Mouse (Mus musculus) liver, embryonic 14.5 days (tissue): ENCODE measurements around the gene Igtp. TPM values are rescaled to one million over a fixed set of nuclear protein-coding genes. Genes with fewer than 3 reads are reported as not detected.
"Not testable (repeated sequence)": the region's sequence is repeated elsewhere in the genome, so short reads cannot be mapped to it uniquely, and the experiment has no call there.

Source experiments
- ATAC-seq: fragments of 200-750 bp; cut with Nextera tagmentation; 2 replicates; pipeline ENCODE4 v1.8.0; 2017; ENCODE audit warnings: moderate number of reproducible peaks, mild to moderate bottlenecking, moderate library complexity; ENCODE audit not compliant: insufficient read depth
- DNase-seq, 3 experiments: peaks; one replicate each; pipeline ENCODE4 v3.0.0-alpha.2; 2012 to 2013; ENCODE audit warnings: low read depth in 3 of 3, low spot score in 3 of 3
- H3K27ac ChIP-seq: fragments of 300-500 bp; sonication (generic); 2 replicates; pipeline ENCODE4 v1.5.1; 2014; ENCODE audit warnings: moderate library complexity, mild to moderate bottlenecking, control low read depth, inconsistent platforms
- H3K27me3 ChIP-seq: fragments of 300-500 bp; sonication (generic); 2 replicates; pipeline ENCODE4 v1.6.1; 2014; ENCODE audit warnings: mild to moderate bottlenecking, low read length, moderate library complexity; ENCODE audit not compliant: control insufficient read depth, insufficient read depth
- H3K36me3 ChIP-seq: fragments of 300-500 bp; sonication (generic); replicated peaks from 2 replicates; pipeline ENCODE4 v1.6.1; 2014; ENCODE audit warnings: low read depth; ENCODE audit not compliant: control insufficient read depth, insufficient read depth
- H3K4me1 ChIP-seq, 2 experiments: fragments of 200-500 bp in 1 of 2; fragments of 300-500 bp in 1 of 2; sonication (generic) in 1 of 2; replicated peaks; 2 replicates each; pipeline ENCODE4 v1.6.1; 2012 to 2014; ENCODE audit warnings: antibody characterized with exemption in 1 of 2, inconsistent platforms in 1 of 2, low read length in 1 of 2; ENCODE audit not compliant: control insufficient read depth in 2 of 2, insufficient read depth in 2 of 2
- H3K4me2 ChIP-seq: fragments of 300-500 bp; sonication (generic); 2 replicates; pipeline ENCODE4 v1.6.1; 2014; ENCODE audit warnings: low read depth, mild to moderate bottlenecking, control low read depth, moderate library complexity
- H3K4me3 ChIP-seq, 2 experiments: fragments of 200-500 bp in 1 of 2; fragments of 300-500 bp in 1 of 2; sonication (generic) in 1 of 2; 2 replicates each; pipeline ENCODE4 v1.5.1; 2012 to 2014; ENCODE audit warnings: low read depth in 2 of 2, low read length in 2 of 2, mild to moderate bottlenecking in 2 of 2, control low read depth in 1 of 2, inconsistent platforms in 1 of 2, moderate library complexity in 1 of 2; ENCODE audit not compliant: insufficient read depth in 1 of 2
- H3K9ac ChIP-seq: fragments of 300-500 bp; sonication (generic); replicated peaks from 2 replicates; pipeline ENCODE4 v1.6.1; 2014; ENCODE audit warnings: mild to moderate bottlenecking, control low read depth, moderate library complexity
- H3K9me3 ChIP-seq: fragments of 300-500 bp; sonication (generic); 2 replicates; pipeline ENCODE4 v1.6.1; 2016; ENCODE audit warnings: low read length, mixed read lengths; ENCODE audit not compliant: control insufficient read depth
- CTCF ChIP-seq: IDR thresholded peaks from 2 replicates; pipeline ENCODE4 v1.5.1; 2016; ENCODE audit warnings: antibody characterized with exemption, low read depth, control low read depth
- EP300 ChIP-seq: IDR thresholded peaks from 2 replicates; pipeline ENCODE4 v1.6.1; 2016; ENCODE audit warnings: antibody characterized with exemption, low read depth
- WGBS: fragments of 180-500 bp; shearing (Covaris S2); extraction: QIAGEN DNeasy Blood & Tissue Kit; methylation state at CpG from one replicate; pipeline ENCODE4 v1.1.7; 2014; ENCODE audit not compliant: insufficient replicate concordance; 5-methylcytosine and 5-hydroxymethylcytosine counted together
- polyA plus RNA-seq, 2 experiments: library from polyadenylated mRNA; depleted of rRNA in 1 of 2; stranded (reverse) in 1 of 2; unstranded in 1 of 2; fragments of >200 nt; fragmentation: Nextera tagmentation in 1 of 2; extraction: Ambion mirVana in 1 of 2; gene quantifications; 2 replicates each; pipeline versions ENCODE4 v1.2.1 to v1.2.3; 2012 to 2014

Gene Igtp
- polyA plus RNA-seq, 2 experiments, result 4.7 to 7.6 TPM

GRCm38 (mm10) chr11:58226425-58226824, 27.1 kb downstream of the Igtp start:
- no peaks in the 10 kb centered on the region for H3K9me3 ChIP-seq
- ATAC-seq (no peak), DNase-seq (no peak)
- H3K9ac ChIP-seq, result no peak overlapping the region
- no peaks in the 10 kb centered on the region for H3K36me3 ChIP-seq
- H3K27ac ChIP-seq, result no peak overlapping the region
- H3K27me3 ChIP-seq, result no peaks in the 10 kb centered on the region
- no peak overlapping the region for H3K4me2 ChIP-seq
- TF ChIP-seq CTCF, result no peak
- 0 out of 4 replicates have a peak, but pooled peaks cover 0 to 7% of the 10 kb centered on the region in 2 experiments for H3K4me1 ChIP-seq
- no peak overlapping the region for H3K4me3 ChIP-seq

GRCm38 (mm10) chr11:58228021-58228420, 28.7 kb downstream of the Igtp start:
- ATAC-seq, H3K9ac ChIP-seq, H3K27me3 ChIP-seq, H3K4me1 ChIP-seq, H3K4me3 ChIP-seq, H3K4me2 ChIP-seq, H3K36me3 ChIP-seq, H3K9me3 ChIP-seq, H3K27ac ChIP-seq, DNase-seq: not testable (repeated sequence)
- WGBS, result 48% methylated on average over 2 of the region's 2 CpGs

- no peak for ATAC-seq
- H3K27me3 ChIP-seq, result no peaks in the 10 kb centered on the region
- H3K4me3 ChIP-seq, result no peak overlapping the region
These were observed 31.1 kb downstream of the Igtp start for GRCm38 (mm10) chr11:58230396-58230910.

GRCm38 (mm10) chr11:58231156-58231555, 31.8 kb downstream of the Igtp start:
- Histone ChIP-seq H3K4me3 (no peak overlapping the region), H3K27ac (no peak overlapping the region), H3K4me1 (no peaks in the 10 kb centered on the region), H3K9me3 (no peaks in the 10 kb centered on the region), H3K27me3 (no peaks in the 10 kb centered on the region), H3K4me2 (no peak overlapping the region), H3K9ac (no peak overlapping the region), H3K36me3 (no peaks in the 10 kb centered on the region)
- 72% methylated on average over 8 of the region's 8 CpGs for WGBS
- DNase-seq (no peak), ATAC-seq (no peak)
- TF ChIP-seq CTCF (no peak), EP300 (no peak)

More at GRCm38 (mm10) chr11:58230396-58230910, 31.1 kb downstream of the Igtp start:
- no peak for DNase-seq
- no peak overlapping the region for H3K9ac ChIP-seq
- H3K4me2 ChIP-seq, result no peak overlapping the region
- H3K4me1 ChIP-seq, result 0 out of 4 replicates have a peak, but pooled peaks cover 0 to 3% of the 10 kb centered on the region in 2 experiments
- H3K27ac ChIP-seq, result no peak overlapping the region
- H3K9me3 ChIP-seq, result no peaks in the 10 kb centered on the region
- TF ChIP-seq EP300 (no peak), CTCF (no peak)
- no peaks in the 10 kb centered on the region for H3K36me3 ChIP-seq
- WGBS, result 51% methylated on average over 16 of the region's 16 CpGs

- ATAC-seq, H3K9ac ChIP-seq: not testable (repeated sequence)
- WGBS, result 80% methylated on average over 3 of the region's 3 CpGs
These were observed 35.2 kb downstream of the Igtp start for GRCm38 (mm10) chr11:58234551-58234950.

More at GRCm38 (mm10) chr11:58234551-58234950, 35.2 kb downstream of the Igtp start:
- not testable (repeated sequence) for H3K4me3 ChIP-seq, H3K36me3 ChIP-seq, DNase-seq, H3K4me1 ChIP-seq, H3K27ac ChIP-seq, H3K9me3 ChIP-seq, H3K27me3 ChIP-seq, H3K4me2 ChIP-seq
